Mouse (Mus musculus) A20 (cell line): Measurements from ENCODE around the gene Fgf11.

ENCODE experiments used
- DNase-seq: peaks from one replicate; pipeline ENCODE4 v3.0.0-alpha.2; 2011; ENCODE audit warnings: low read depth, low spot score

Gene Fgf11

DNA sequence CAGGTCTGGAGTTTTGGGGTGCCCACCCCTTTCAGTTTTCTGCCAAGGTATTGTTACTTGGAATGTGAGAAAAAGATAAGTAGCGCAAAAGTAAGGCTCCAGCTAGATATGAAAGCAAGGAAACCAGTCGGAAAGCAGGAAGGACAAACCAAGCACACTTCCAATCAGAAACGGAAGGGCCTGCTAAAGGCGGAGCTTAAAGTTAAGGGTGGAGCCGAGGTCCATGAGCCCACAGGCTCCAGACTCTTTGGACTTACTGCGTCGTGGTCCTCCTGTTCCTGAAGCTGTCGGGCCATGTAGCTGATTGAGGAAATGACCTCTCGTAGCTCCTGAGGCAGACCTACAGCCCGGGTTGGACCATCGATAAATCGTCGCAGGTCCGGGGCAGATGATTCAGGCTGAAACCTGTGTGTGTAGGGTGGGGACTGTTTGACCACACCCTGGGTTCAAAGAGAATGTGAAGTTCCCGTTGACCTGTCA, 16.8 kb downstream of the Fgf11 start:
- DNase-seq = peak; percentile 83

DNA sequence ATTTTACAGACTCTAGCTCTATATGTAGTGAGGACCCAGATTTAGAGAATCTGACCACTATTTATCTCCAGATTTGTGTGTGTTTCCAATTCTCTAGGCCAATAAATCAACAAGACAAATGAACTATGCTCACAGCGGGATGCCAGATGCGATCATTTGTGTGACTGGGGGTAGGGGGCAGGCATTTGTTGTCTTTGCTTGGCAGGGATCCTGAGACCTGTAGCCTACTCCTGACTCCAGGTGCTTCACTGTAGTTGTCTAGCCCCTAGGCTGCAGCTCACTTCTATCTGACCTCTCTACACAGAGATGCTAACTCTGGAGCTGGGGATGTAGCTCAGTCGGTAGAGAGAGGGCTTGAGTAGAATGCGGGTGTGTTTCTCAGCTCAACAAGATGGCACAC, 19.8 kb downstream of the Fgf11 start:
- DNase-seq = no peak

DNA sequence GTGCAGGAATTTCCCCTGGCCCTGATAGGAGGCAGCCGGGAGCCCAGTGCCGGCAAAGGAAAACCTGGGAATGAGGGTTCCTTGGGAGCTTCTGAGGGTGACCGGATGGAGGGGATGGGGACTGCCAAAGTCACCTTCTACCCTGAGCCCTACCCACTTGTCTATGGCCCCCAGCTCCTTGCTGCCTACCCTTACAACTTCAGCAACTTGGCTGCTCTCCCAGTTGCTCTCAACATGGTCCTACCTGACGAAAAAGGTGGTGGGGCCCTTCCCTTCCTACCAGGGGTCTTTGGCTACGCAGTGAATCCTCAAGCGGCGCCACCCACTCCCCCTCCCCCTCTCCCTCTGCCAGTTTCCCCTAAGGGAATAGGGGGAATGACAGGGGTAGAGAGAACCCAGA, 22.7 kb downstream of the Fgf11 start:
- no peak for DNase-seq

DNA sequence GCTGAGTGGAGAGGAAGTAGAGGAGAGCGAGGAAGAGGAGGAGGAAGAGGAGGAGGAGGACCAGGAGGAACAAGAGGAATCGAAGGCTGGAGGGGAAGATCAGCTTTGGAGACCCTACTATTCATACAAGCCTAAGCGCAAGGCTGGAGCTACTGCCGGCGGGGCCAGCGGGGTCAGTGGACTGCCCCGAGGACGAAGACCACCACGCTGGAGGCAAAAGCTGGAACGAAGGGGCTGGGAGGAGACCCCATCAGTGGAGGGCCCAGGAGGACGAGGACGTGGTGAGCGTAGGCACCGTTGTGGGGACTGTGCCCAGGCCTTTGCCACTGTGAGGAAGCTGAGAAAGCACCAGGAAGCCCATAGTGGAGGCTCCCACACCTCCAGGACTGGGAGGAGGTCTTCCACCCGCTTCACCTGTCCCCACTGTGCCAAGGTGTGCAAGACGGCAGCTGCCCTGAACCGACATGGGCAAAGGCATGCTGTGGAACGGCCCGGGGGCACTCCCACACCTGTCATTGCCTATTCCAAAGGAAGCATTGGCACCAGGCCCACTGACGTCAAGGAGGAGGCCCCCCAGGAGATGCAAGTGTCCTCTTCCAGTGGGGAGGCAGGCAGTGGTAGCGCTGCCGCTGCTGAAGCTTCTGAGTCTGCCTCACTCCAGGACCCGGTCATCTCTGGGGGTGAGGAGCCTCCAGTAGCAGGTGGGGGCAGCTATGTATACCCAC, 23.2 kb downstream of the Fgf11 start:
- no peak for DNase-seq

DNA sequence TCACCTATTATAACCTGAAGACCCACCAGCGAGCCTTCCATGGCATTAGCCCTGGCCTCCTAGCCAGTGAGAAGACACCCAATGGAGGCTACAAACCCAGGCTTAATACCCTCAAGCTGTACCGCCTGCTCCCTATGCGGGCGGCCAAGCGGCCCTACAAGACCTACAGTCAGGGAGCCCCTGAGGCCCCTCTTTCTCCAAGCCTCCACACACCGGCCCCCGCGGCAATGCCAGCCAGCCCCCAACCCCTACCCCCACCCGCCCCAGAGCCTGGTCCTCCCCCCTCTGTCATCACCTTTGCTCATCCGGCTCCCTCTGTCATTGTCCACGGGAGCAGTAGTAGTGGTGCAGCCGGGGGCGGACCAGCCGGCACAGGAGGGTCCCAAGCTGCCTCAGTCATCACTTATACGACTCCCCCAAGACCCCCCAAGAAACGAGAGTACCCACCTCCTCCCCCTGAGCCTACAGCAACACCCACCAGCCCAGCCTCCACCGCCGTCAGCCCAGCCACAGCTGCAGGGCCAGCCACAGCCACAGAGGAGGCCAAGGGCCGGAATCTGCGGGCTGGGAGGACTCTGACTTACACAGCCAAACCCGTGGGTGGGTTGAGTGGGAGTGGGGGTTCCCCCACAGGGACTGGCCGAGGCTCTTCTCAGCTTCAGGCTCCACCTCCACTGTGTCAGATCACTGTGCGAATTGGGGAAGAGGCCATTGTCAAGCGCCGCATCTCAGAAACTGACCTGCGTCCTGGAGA, 24.0 kb downstream of the Fgf11 start:
- no peak for DNase-seq

DNA sequence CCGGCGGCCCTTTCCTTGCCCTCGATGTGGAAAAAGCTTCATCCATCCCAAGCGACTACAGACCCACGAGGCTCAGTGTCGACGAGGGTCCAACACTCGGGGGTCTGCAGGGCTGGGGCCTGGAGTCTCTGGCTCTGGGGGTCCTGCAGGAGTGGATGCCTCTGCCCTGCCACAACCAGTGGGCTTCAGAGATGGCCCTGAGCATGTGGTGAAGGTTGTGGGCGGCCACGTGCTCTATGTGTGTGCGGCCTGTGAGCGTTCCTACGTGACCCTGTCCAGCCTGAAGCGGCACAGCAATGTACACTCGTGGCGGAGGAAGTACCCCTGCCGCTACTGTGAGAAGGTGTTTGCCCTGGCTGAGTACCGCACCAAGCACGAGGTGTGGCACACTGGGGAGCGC, 25.2 kb downstream of the Fgf11 start:
- no peak for DNase-seq

DNA sequence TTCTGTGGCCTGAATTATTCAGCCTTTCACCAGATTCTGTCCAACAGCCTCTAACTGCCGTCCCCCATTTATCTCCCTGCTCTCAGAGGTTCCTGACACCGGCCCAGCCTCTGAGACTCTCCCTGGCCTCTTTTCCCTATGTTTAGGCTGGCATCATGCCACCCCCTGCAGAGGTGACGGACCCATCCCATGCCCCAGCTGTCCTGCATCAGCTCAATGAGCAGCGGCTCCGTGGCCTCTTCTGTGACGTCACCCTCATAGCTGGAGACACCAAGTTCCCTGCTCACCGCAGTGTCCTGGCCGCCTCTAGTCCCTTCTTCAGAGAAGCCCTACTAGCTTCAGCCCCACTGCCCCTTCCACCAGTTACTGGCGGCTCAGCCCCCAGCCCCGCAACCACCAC, 25.9 kb downstream of the Fgf11 start:
- no peak for DNase-seq

DNA sequence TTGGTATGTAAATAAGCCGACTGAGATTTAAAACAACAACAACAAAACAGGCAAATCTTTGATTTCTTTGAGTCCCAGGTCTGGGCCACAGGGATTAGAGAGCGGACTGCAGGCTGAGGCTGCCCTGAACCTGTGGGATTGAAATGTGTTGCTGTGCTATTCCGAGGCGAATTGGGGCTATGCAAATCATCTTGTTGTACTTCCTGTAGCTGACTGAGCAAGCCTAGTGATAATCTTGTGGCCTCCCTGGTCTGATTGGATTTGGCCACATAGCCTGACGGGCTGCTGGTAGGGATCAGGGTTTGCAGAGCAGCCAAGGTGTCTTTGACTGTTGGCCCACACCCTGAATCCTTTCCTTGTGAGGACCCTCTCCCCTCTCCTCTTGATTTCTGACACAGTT, 26.7 kb downstream of the Fgf11 start:
- DNase-seq = peak; percentile 77

DNA sequence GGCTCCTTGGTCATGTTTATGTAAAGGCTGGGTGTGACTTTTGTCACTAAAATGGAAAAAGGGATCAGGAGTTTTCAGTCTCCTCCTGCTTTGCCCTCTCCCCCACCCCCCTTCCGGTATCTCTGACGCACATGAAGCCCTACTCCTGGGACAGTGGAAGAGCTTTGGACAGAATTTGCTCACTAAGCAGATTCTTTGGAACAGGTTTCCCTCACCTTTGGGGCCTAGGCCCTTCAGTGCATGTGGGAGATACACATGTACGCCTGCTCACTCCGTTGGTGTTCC, 34.1 kb downstream of the Fgf11 start:
- DNase-seq = no peak

DNA sequence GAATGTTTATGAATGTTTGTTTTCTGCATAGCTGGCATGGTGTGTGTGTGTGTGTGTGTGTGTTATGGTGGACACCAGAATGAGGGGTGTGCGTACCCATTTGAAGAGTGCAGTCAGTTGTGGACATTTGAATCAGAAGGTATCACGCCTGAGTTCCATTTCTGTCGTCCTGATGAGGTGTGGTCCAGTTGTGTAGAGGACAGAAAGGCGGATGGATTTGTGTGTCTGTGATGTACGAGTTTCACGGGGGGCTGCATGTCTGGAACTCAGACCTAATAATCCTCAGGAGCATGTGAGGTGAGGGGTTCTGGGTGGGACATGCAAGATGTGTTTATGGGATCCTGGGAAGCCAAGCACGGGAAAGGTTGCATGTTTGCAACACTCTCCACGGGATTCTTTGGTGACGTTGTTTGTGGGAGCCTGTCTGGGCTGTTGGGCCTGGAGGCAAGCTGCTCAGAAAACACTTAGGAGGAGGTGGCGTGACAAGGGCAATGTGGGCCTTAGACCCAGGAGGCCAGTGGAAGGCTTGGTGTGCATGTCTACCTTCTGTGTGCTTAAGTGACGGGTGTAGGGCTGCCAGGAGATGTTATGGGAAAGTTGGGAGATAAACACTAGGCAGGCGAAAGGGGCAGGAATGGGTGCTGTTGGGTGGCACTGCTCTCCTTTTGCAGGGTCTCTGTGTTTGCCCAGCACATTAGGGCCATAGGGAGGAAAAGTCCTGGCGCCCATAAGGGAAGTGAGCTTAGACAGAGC, 34.6 kb downstream of the Fgf11 start:
- no peak for DNase-seq

DNA sequence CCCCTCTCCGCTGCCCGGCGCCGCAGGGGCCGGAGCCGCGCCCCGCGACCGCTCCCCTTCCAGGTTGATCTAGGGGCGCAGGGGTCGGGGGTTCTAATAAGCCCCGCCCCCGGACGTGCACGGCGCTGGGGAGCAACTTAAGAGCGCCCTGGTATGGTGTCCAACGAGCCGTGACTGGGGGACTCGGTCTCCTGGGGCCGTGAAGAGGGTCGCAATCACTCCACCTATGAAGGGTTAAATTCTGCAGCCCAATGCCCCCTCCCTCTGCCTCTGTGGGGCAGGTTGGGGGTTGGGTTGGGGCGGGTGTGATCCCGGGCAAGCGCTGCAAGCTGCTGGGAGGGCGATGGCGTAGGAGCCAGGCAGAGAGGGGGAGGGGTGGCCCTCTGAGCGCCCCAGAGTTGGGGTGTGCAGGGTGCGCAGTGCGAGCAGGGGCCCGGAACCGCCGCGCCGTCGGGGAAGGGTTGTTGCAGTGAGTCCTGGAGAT, 35.5 kb downstream of the Fgf11 start:
- peak; percentile 94 for DNase-seq

DNA sequence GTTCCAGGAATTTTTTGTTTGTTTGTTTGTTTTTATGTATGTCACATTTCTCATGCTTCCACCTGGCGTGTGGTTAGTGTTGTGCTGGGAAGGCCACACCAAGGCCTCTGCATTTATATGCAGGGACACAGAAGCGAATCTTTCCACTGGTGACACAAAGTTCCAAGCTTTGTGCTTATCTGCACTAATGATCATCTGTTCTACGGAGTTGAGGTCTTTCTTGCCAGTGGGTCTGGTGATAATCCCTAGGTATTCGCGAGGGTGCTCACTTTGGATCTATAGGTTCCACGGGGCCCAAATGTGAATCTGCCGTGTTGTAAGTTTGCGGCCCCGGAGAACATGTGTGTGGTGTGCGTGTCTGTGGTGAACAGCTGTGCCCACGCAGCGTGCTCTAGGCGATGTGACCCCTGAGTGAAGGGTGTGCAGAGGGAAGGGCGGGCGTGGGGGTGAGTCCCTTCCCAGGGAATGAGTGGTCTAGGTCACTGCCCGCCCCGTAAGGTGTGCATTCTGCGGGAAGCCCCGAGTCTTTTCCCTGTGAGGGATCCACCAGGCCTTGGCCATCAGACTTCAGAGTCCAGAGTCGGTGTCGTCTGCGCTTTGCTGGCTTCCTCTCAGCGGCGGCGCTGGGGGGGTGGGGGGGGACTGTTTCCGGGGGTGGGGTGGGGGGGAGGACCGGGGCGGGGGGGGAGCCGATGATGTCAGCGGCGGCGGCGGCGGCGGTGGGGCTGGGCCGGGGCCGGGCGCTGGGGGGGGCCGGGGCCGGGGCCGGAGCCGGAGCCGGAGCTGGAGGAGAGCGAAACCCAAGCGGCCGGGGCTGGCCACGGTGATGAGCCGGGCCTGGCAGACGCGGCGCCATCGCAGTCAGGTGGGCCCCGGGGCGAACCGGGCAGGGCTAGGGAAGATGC, 36.2 kb downstream of the Fgf11 start, which contains the start of gene Zbtb4:
Gene Zbtb4 (plus strand): TSS at position 692 of the 905 bp plus-strand sequence.
- DNase-seq = peak; percentile 68

DNA sequence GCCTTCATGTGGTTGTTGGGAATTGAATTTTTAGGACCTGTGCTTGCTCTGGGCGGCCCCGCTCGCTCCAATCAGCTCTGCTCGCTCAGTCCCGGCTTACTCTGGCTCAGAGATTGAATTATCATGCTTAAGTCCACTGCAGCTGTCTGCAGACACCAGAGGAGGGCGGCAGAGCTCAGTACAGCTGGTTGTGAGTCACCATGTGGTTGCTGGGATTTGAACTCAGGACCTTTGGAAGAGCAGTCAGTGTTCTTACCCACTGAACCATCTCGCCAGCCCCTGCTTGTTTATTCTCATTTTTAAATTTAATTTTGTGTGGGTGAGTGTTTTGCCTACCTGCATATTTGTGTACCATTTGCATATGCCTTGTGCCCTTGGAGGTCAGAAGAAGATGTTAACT, 38.1 kb downstream of the Fgf11 start:
- DNase-seq = peak; percentile 88

DNA sequence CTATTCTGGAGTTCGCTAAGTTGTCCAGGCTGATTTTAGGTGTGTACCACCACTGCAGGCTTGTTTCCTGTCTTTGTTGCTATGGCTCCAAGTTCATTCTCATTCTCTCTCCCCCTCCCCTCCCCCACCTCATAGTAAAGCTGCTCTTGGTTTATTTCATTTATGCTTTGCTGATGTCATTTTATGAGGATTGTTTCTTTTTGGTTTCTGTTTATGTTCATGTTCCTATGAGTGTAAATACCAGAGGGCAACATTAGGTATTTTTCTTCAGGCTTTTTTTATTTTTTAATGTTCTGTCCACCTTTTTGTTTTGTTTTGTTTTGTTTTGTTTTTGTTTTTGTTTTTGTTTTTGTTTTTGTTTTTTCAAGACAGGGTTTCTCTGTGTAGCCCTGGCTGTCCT, 39.8 kb downstream of the Fgf11 start, which contains the start of gene Slc35g3:
Gene Slc35g3 (minus strand): TSS at position 101 of the 400 bp plus-strand sequence.
- DNase-seq = no peak

DNA sequence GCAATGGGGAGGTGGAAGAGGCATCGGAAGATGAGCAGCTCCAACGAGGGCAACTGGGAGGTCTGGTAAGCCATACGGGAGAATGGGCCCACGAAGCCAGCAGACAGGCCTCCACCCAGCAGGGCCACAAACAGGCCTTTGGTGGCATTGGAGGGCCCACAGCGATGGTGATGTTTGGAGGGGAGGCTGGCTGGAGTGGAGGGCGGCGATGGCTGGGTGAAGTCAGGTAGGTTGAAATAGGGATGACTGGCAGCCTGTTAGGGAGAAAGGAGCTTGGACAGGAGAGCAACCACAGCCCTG, 40.8 kb downstream of the Fgf11 start:
- no peak for DNase-seq

DNA sequence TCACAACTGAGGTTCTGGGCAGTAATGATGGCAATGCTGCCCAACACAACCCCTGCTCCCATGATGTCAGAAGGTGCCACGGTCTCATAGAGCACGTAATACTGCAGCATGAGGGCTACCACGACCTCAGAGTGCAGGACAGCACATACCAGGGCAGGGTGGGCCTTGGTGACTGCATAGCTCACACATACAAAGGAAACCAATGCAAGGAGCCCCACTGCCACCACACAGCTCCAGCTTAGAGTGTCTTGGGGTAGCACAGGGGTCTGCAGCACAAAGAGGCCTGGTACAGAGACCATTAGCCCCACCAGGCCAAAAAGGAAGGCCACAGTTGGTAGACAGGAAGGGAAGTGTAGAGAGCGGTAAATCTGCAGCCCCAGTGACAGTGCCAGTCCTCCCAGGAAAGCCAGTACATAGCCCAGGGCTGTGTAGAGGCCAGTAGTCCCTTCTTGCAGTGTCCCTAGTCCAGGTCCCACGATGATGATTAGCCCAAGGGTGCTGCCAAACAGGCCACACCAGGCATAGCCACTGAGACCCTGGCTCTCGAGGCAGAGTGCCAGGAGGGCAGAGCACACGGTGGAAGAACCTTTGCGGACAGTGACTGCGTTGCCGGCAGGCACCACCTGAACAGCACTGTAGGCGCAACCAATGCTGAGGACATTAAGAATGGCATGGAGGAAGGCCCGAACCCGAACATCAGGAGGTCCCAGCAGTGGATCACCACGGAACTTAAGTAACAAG, 41.3 kb downstream of the Fgf11 start:
- no peak for DNase-seq

DNA sequence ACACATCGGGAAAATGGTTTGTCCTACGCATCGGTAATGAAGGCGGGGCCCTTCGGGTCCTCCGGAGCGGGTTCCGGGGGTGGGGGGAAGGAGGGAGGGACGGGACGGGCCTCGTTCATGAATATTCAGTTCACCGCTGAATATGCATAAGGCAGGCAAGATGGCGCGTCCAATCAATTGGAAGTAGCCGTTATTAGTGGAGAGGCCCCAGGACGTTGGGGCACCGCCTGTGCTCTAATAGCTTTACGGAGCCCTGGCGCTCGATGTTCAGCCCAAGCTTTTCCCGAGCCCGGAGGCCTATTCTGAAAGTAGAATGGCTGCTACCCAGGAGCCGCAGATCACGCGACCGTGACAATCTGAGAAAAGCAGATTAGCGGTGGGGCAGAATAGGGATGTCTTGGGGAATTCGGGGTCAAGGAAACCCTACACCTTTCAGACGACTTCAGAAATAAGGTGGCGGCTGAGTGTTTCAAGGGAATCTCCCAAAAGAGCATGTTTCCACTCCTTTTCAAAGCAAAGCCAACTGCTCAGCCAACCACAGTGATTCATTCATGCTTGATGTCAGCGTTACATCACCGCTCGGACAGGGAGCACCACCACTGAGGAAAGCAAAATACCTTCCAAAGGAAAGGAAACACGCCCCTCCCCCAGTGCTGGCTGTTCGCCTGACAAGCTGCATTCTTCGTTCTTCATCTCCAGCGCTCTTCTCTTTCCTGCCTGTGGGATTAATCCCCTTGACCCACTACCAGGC, 42.5 kb downstream of the Fgf11 start:
- DNase-seq = peak; percentile 97

DNA sequence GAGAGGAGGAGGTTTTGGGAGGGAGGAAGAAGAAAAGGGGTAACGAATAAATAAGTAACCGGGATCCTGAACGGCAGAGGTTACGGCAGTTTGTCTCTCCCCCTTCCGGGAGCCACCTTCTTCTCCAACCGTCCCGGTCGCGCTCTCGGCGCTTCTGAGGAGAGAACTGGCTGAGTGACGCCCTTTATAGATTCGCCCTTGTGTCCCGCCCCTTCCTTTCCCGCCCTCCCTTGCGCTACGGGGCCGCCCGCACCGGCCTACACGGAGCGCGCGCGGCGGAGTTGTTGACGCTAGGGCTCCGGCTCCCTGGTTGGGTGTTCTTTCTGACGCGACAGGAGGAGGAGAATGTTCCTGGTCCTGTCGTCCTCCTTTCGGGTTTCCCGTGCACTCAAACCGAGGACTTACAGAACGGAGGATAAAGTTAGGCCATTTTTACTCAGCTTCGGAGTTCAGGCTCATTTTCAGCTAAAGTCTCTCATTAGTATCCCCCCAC, 43.1 kb downstream of the Fgf11 start, which contains the start of gene Polr2a:
Gene Polr2a (minus strand): TSS at position 160 of the 493 bp plus-strand sequence.
- DNase-seq = peak; percentile 99

DNA sequence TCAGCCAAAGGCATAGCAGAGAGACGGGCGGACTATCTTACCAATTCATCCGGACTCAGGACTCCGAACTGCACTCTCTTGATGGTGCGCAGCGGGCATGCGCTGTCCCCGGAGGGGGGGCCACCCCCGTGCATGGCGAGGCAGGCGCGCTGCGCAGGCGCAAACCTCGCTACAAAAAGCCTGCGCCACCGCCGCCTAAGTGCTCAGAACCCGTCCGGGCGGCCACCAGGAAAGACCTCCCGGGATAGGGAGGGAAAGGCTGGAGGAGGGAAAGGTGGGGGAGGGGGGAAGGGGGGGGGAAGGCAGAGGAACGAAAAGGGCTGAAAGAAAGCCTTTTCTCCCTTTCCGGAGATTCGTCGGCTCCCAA, 43.6 kb downstream of the Fgf11 start:
- peak; percentile 96 for DNase-seq
